Mouse (Mus musculus) left cerebral cortex, adult 2 months (tissue): Measurements from ENCODE around the gene Fblim1. TPM values are rescaled to one million over a fixed set of nuclear protein-coding genes. Genes with fewer than 3 reads are reported as not detected.
A peak's percentile ranks its signal among the peaks of the same experiment; 100 is the strongest.
"Not testable (repeated sequence)": the region's sequence is repeated elsewhere in the genome, so short reads cannot be mapped to it uniquely, and the experiment has no call there.

ENCODE experiments used
- DNase-seq, 2 experiments: peaks; one replicate each; pipeline ENCODE4 v3.0.0; 2021 to 2022; ENCODE audit warnings: low spot score in 2 of 2, mixed read lengths in 1 of 2; ENCODE audit errors: extremely low spot score in 1 of 2
- H3K27ac ChIP-seq: fragments of 200-600 bp; 2 replicates; pipeline ENCODE4 v1.8.1; 2022
- H3K4me3 ChIP-seq: fragments of 200-600 bp; 2 replicates; pipeline ENCODE4 v1.8.1; 2022
- CTCF ChIP-seq: fragments of 200-600 bp; IDR thresholded peaks from 2 replicates; pipeline ENCODE4 v1.8.1; 2022; ENCODE audit warnings: antibody characterized with exemption, mild to moderate bottlenecking, moderate library complexity
- intact Hi-C: fragments of 180-260 bp; cut with DNase I; formaldehyde crosslinking; loops from one replicate; pipeline ENCODE4 v1.15.1; 2025
- total RNA-seq, 2 experiments: library from RNA; stranded (reverse); gene quantifications; 2 replicates each; pipeline ENCODE4 v1.2.3; 2021

The Fblim1 gene
- total RNA-seq, 2 experiments from 2014 or later = 0.75 to 1.1 TPM

- H3K4me3 ChIP-seq = peak overlapping the region; percentile 45
- peak overlapping the region; percentile 93 for H3K27ac ChIP-seq
- peak in 1 of 2 experiments; percentile 23 for DNase-seq
- intact Hi-C loops = loop anchor here (1.0 kb wide), 2 partner anchors 12 to 80 kb away; no protein-coding TSS in a partner anchor
- no peak for TF ChIP-seq CTCF
Measured at GRCm38 (mm10) chr4:141558658-141559057, 47.2 kb downstream of the Fblim1 start.

GRCm38 (mm10) chr4:141556163-141556562 lies 49.7 kb downstream of the Fblim1 start:
- DNase-seq = not testable (repeated sequence)
- intact Hi-C loops = loop anchor here (1.0 kb wide), 1 partner anchor 9 kb away; no protein-coding TSS in a partner anchor

DNA sequence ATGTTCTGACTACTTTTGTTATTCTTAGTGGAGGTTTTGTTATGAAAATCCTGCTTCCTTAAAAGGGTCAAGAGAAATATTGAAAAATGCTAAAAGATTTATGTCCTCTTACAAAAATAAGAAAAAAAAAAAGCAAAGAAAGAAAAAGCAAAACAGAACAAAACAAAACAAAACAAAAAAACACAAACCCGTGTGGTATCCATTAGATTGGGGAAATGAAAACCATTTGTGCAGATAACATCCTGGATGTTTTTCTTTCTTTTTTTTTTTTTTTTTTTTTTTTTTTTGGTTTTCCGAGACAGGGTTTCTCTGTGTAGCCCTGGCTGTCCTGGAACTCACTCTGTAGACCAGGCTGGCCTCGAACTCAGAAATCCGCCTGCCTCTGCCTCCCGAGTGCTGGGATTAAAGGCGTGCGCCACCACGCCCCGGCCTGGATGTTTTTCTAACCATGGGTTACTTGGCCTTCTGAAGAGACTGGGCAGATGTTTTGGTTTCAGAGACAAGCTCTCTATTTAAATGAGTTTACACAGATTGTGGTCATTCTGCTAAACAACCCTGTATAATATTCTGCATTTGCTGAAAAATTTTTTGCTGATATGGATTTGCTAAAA lies 51.5 kb downstream of the Fblim1 start:
- DNase-seq, intact Hi-C loops, H3K4me3 ChIP-seq, H3K27ac ChIP-seq: not testable (repeated sequence)

More at GRCm38 (mm10) chr4:141556163-141556562, 49.7 kb downstream of the Fblim1 start:
- H3K4me3 ChIP-seq, H3K27ac ChIP-seq: not testable (repeated sequence)

DNA sequence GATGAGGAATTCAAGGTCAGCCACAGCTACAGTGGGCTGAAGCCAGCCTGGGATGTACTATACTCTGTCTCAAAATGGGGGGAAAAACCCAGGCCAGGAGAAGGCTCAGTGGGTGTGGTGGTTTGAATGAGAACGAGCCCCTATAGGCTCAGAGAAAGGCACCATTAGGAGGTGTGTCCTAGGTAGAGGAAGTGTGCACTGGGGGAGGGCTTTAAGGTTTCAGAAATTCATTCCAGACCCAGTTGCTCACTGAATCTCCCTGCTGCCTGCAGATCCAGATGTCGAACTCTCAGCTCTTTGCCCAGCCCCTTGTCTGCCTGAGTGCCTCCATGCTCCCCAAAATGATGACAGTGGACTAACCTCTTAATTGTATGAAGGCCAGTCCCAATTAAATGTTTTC lies 53.4 kb downstream of the Fblim1 start:
- TF ChIP-seq CTCF = no peak
- intact Hi-C loops = no loop called here
- Histone ChIP-seq H3K4me3 (no peak overlapping the region), H3K27ac (no peak overlapping the region)
- DNase-seq = no peak

GRCm38 (mm10) chr4:141547299-141547698 lies 58.6 kb downstream of the Fblim1 start:
- Histone ChIP-seq H3K4me3 (peak overlapping the region; percentile 73), H3K27ac (peak overlapping the region; percentile 99)
- no peak for DNase-seq
- TF ChIP-seq CTCF = no peak
- intact Hi-C loops = loop anchor here (1.0 to 10.0 kb wide), 2 partner anchors 9 to 402 kb away; partner anchors contain the start of gene Fbxo42

- intact Hi-C loops = loop anchor here (1.0 to 10.0 kb wide), 4 partner anchors 8 to 402 kb away; partner anchors contain the start of genes Fbxo42 and Spen
- TF ChIP-seq CTCF = no peak
- Histone ChIP-seq H3K27ac (peak overlapping the region; percentile 99), H3K4me3 (peak overlapping the region; percentile 73)
- peak; percentile 81 to 88 for DNase-seq
Measured at GRCm38 (mm10) chr4:141546334-141547200, 59.3 kb downstream of the Fblim1 start.

DNA sequence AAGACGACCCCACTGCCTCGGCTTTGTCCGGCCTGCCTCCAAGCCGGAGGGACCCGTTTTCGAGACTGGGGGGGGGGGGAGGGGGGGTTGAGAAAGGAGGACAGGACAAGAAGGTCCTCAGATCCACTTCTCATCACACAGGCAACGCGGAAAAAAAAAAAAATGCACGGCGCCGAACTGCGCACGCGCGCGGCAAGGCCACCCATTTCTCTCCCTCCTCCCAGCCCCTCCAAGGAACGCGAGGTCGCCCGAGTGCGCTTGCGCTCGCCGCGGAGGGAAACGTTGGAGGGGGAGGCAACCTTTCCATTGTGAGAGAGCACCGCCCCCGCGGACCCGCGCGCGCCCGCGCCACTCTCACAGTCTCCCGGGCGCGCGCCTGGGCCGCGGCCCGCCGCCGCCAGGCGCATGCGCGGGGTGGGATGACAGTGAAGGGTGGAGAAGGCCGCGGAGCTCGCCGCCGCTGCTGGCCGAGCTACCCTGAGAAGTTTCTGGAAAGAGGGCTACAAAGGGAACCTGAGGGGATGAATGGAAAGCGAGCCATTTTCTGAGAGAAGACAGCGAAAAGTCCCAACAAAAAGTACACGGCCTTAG lies 60.1 kb downstream of the Fblim1 start:
- intact Hi-C loops = loop anchor here (1.0 to 10.0 kb wide), 3 partner anchors 8 to 401 kb away; partner anchors contain the start of genes Fbxo42 and Spen

GRCm38 (mm10) chr4:141545071-141545742 lies 60.7 kb downstream of the Fblim1 start:
- intact Hi-C loops = loop anchor here (10.0 kb wide), 1 partner anchor 400 kb away; the partner anchor contains the start of gene Fbxo42
- Histone ChIP-seq H3K4me3 (peak overlapping the region; percentile 72), H3K27ac (peak overlapping the region; percentile 94)
- TF ChIP-seq CTCF = no peak
- peak; percentile 53 to 56 for DNase-seq

More for the DNA sequence above, 60.1 kb downstream of the Fblim1 start:
- Histone ChIP-seq H3K27ac (peak overlapping the region; percentile 99), H3K4me3 (peak overlapping the region; percentile 73)
- DNase-seq = peak; percentile 99
- TF ChIP-seq CTCF = no peak

- intact Hi-C loops = loop anchor here (10.0 kb wide), 1 partner anchor 400 kb away; the partner anchor contains the start of gene Fbxo42
- H3K27ac ChIP-seq = peak overlapping the region; percentile 94
Measured at GRCm38 (mm10) chr4:141544536-141544935, 61.4 kb downstream of the Fblim1 start.

DNA sequence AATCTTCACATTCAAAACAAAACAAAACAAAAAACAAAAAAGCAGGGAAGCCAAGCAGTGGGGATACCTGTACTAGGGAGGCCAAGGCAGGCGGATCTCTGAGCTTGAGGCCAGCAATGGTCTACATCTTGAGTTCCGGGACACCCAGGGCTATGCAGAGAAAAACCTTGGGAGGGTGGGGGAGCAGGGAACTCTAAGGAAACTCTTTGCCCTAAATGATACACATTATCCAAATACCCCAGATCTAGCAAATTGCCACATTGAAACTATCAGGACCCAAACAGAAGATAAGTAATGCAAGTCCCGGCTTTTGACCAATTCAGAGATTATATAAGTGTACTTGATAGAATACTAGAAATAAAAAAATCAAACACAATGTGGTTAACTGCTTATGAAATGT lies 62.3 kb downstream of the Fblim1 start:
- Histone ChIP-seq H3K4me3 (no peak overlapping the region), H3K27ac (no peak overlapping the region)
- no peak for DNase-seq
- intact Hi-C loops = loop anchor here (10.0 kb wide), 1 partner anchor 399 kb away; the partner anchor contains the start of gene Fbxo42
- TF ChIP-seq CTCF = no peak

More at GRCm38 (mm10) chr4:141544536-141544935, 61.4 kb downstream of the Fblim1 start:
- DNase-seq = no peak
- peak overlapping the region; percentile 72 for H3K4me3 ChIP-seq
- TF ChIP-seq CTCF = no peak

DNA sequence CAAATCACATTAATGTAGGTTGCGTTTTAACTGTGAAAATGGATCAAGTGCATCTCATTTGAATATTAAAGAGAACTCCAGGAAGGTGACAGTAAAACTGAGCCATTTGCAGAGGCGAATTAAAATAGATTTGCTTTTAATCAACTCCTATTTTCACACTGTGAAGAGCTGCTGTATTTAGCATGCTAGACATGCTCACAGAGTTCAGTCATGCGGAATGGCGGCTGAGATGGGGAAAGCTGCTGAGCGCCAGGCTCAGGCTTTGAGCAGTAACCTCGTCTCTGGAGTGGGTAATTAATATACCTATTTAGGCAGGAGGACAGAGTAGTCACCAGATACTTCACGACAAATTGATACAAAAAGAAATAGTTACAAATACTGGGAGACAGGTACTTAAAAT lies 64.0 kb downstream of the Fblim1 start:
- Histone ChIP-seq H3K4me3 (no peak overlapping the region), H3K27ac (no peak overlapping the region)
- no peak for DNase-seq
- intact Hi-C loops = loop anchor here (10.0 kb wide), 1 partner anchor 397 kb away; the partner anchor contains the start of gene Fbxo42
- no peak for TF ChIP-seq CTCF
